Comparison of ENCODE assay signal across 24 mouse cellular contexts in genomic region chr12:40207909-40208308, GRCm38 (mm10). TPM values are rescaled to one million over a fixed set of nuclear protein-coding genes. Genes with fewer than 3 reads are reported as not detected.
DNase-seq lines count a peak whose midpoint lies in the region; ATAC-seq and TF ChIP-seq lines count a peak whose summit lies in the region.
"Had no signal": no experiment of that assay in that cellular context is flagged by ENCODE, and none has a peak within 500 bp of the region (broad histone marks: within the 10 kb centered on the region; RNA-seq: fewer than 3 reads in every experiment).

No protein-coding gene starts in this region.

- H3K36me3 ChIP-seq in midbrain, embryonic 11.5 days (ENCODE audit: control insufficient read depth, insufficient read depth, low read length) = peaks cover 25% of the 10 kb centered on the region
- peaks cover 99% of the 10 kb centered on the region for H3K36me3 ChIP-seq in midbrain, embryonic 10.5 days
- peaks cover 42% of the 10 kb centered on the region for H3K36me3 ChIP-seq in liver, embryonic 11.5 days (ENCODE audit: control insufficient read depth, insufficient read depth, low read length)

- H3K27ac ChIP-seq in gastrocnemius, adult 2 months = peak overlapping the region; percentile 81
- H3K27ac ChIP-seq in midbrain, embryonic 11.5 days (ENCODE audit: low read depth, low read length) = no peak overlapping the region
- H3K27ac ChIP-seq in midbrain, embryonic 10.5 days (replicated peaks) = no peak overlapping the region
- no peak overlapping the region for H3K27ac ChIP-seq in liver, embryonic 11.5 days (ENCODE audit: low read depth, low read length)

- no peak overlapping the region for H3K4me2 ChIP-seq in midbrain, embryonic 11.5 days
- H3K4me2 ChIP-seq in liver, embryonic 11.5 days = no peak overlapping the region

- peak overlapping the region; percentile 11; the same call in 1 of the 2 replicates for H3K4me3 ChIP-seq in gastrocnemius, adult 2 months
- no peak overlapping the region for H3K4me3 ChIP-seq in midbrain, embryonic 11.5 days (ENCODE audit: low read depth, low read length)
- no peak overlapping the region for H3K4me3 ChIP-seq in midbrain, embryonic 10.5 days
- H3K4me3 ChIP-seq in liver, embryonic 11.5 days (ENCODE audit: low read depth, low read length) = no peak overlapping the region

- no peaks in the 10 kb centered on the region for H3K27me3 ChIP-seq in midbrain, embryonic 11.5 days (ENCODE audit: control insufficient read depth, insufficient read depth, low read length)
- no peaks in the 10 kb centered on the region for H3K27me3 ChIP-seq in midbrain, embryonic 10.5 days (ENCODE audit: low read depth, poor library complexity, severe bottlenecking)
- no peaks in the 10 kb centered on the region for H3K27me3 ChIP-seq in liver, embryonic 11.5 days (replicated peaks; ENCODE audit: control insufficient read depth, insufficient read depth, low read length)
- H3K27me3 ChIP-seq: CH12.LX, Patski had no signal

- no peaks in the 10 kb centered on the region for H3K9me3 ChIP-seq in midbrain, embryonic 11.5 days (ENCODE audit: control insufficient read depth, low read length)
- H3K9me3 ChIP-seq in midbrain, embryonic 10.5 days (replicated peaks) = no peaks in the 10 kb centered on the region
- no peaks in the 10 kb centered on the region for H3K9me3 ChIP-seq in liver, embryonic 11.5 days (ENCODE audit: control insufficient read depth, low read length)
- H3K9me3 ChIP-seq: G1E had no signal

- ATAC-seq in midbrain, embryonic 11.5 days (ENCODE audit: low FRiP score) = no peak
- ATAC-seq in liver, embryonic 11.5 days (replicated peaks; ENCODE audit: low FRiP score) = no peak
- ATAC-seq: activated CD4-positive, CD25-positive, alpha-beta regulatory T cell, adult 4 months; CD4-positive, CD25-positive, alpha-beta regulatory T cell, adult 4 months; Patski had no signal

- intact Hi-C loops in gastrocnemius, adult 2 months (cut with DNase I) = no loop called here

- no peak overlapping the region for H3K9ac ChIP-seq in midbrain, embryonic 11.5 days (ENCODE audit: low read length)
- H3K9ac ChIP-seq in liver, embryonic 11.5 days (ENCODE audit: low read depth, low read length) = no peak overlapping the region

- no peaks in the 10 kb centered on the region for H3K4me1 ChIP-seq in midbrain, embryonic 11.5 days (ENCODE audit: control insufficient read depth, insufficient read depth, low read length)
- no peaks in the 10 kb centered on the region for H3K4me1 ChIP-seq in midbrain, embryonic 10.5 days
- no peaks in the 10 kb centered on the region for H3K4me1 ChIP-seq in liver, embryonic 11.5 days (replicated peaks; ENCODE audit: control insufficient read depth, insufficient read depth, low read length)

- no peak for TF ChIP-seq CTCF in gastrocnemius, adult 2 months (IDR thresholded peaks at IDR 0.05)

- WGBS in midbrain, embryonic 11.5 days = 94% methylated on average over 4 of the region's 4 CpGs
- 97% methylated on average over 4 of the region's 4 CpGs for WGBS in midbrain, embryonic 10.5 days
- WGBS in liver, embryonic 11.5 days = 92% methylated on average over 4 of the region's 4 CpGs

- no peak for DNase-seq in gastrocnemius, adult 2 months
- DNase-seq in gastrocnemius, postnatal 4 days (ENCODE audit: low spot score in 2 of 2) = no peak
- peak; percentile 62 for DNase-seq in heart, adult 11 months
- no peak for DNase-seq in heart, adult 9 months (ENCODE audit: low spot score in 2 of 2)
- DNase-seq in midbrain, embryonic 11.5 days (ENCODE audit: low spot score, missing footprints) = peak; percentile 72
- no peak for DNase-seq in midbrain, embryonic 10.5 days (ENCODE audit: low spot score)
- DNase-seq in adipocyte (ENCODE audit: low spot score) = peak; percentile 8
- DNase-seq in liver, embryonic 11.5 days (ENCODE audit: low spot score) = no peak
- DNase-seq: adrenal gland, adult 2 months; adrenal gland, adult 8-10 months; adrenal gland, postnatal 10 days; adrenal gland, postnatal 14 days; adrenal gland, postnatal 25 days; adrenal gland, postnatal 36 days; B cell, adult 2 months; cerebellum, adult 11 months; cerebellum, adult 11-12 months; cerebellum, adult 18-20 months had no signal

RNA-seq across cellular contexts. Expression of gene Lsmem1, which starts 8.6 kb away (rescaled TPM):
- total RNA-seq in gastrocnemius, adult 2 months (2021) = 10 to 100 TPM; 55.8 to 58.6 TPM
- 10 to 100 TPM; 30.7 to 34.1 TPM for total RNA-seq in gastrocnemius, postnatal 4 days (2021)
- polyA plus RNA-seq in midbrain, embryonic 11.5 days (2014; fragmentation: Nextera tagmentation; extraction: Ambion mirVana) = not detected in 2 replicates
- not detected in 2 replicates for polyA plus RNA-seq in midbrain, embryonic 10.5 days (2016; fragmentation: Nextera tagmentation; extraction: Ambion mirVana)
- polyA plus RNA-seq in liver, embryonic 11.5 days (2014; fragmentation: Nextera tagmentation; extraction: Ambion mirVana) = 0.14 TPM in 2 replicates
- total RNA-seq: adrenal gland, postnatal 14 days; adrenal gland, postnatal 25 days; adrenal gland, postnatal 36 days; CH12.LX; MEL had no signal
- polyA plus RNA-seq: adrenal gland, adult 2 months; CD4-positive, CD25-positive, alpha-beta regulatory T cell, adult 4 months; G1E; Patski had no signal

RNA-seq across cellular contexts. Expression of gene Ifrd1, which starts 40.4 kb away (rescaled TPM):
- 100 to 1,000 TPM; 106 to 137 TPM for total RNA-seq in gastrocnemius, adult 2 months (2021)
- total RNA-seq in gastrocnemius, postnatal 4 days (2021) = 100 to 1,000 TPM in 1 of 2 experiments, 10 to 100 TPM in 1; 81.3 to 107 TPM
- polyA plus RNA-seq in midbrain, embryonic 11.5 days (2014; fragmentation: Nextera tagmentation; extraction: Ambion mirVana) = 198 and 210 TPM in 2 replicates
- 133 and 140 TPM in 2 replicates for polyA plus RNA-seq in midbrain, embryonic 10.5 days (2016; fragmentation: Nextera tagmentation; extraction: Ambion mirVana)
- 99.9 and 112 TPM in 2 replicates for polyA plus RNA-seq in liver, embryonic 11.5 days (2014; fragmentation: Nextera tagmentation; extraction: Ambion mirVana)

Comparison
In these comparisons a context has a peak if more than half of its experiments do, and no peak if none do; other contexts are left out.
1. DNase-seq: peak in heart, adult 11 months (single experiment), midbrain, embryonic 11.5 days (single experiment) and adipocyte (single experiment); none in gastrocnemius, adult 2 months (single experiment), gastrocnemius, postnatal 4 days (0 of 2), heart, adult 9 months (0 of 2), midbrain, embryonic 10.5 days (single experiment) and liver, embryonic 11.5 days (single experiment).